Mouse (Mus musculus) CH12.LX (cell line): ENCODE measurements around the gene Ina.

ENCODE experiments used
- CTCF ChIP-seq, 2 experiments: IDR thresholded peaks in 1 of 2; conservative IDR thresholded peaks in 1 of 2; 2 replicates each; pipeline ENCODE4 v1.5.1; 2011 to 2012; ENCODE audit warnings: low read depth in 2 of 2, low read length in 2 of 2, improper control_type of control experiment in 1 of 2, inconsistent platforms in 1 of 2, mild to moderate bottlenecking in 1 of 2, moderate library complexity in 1 of 2
- EP300 ChIP-seq: IDR thresholded peaks from 2 replicates; pipeline ENCODE4 v1.6.1; 2011; ENCODE audit warnings: low read length, improper control_type of control experiment
- ETS1 ChIP-seq: conservative IDR thresholded peaks from 2 replicates; pipeline ENCODE4 v1.6.1; 2012; ENCODE audit warnings: low read depth, mild to moderate bottlenecking, inconsistent platforms, low read length, improper control_type of control experiment, moderate library complexity
- ZNF384 ChIP-seq: IDR thresholded peaks from 2 replicates; pipeline ENCODE4 v1.6.1; 2012; ENCODE audit warnings: low read depth, low read length, improper control_type of control experiment, inconsistent platforms

GRCm38 (mm10) chr19:46983352-46983965, 31.0 kb upstream of the Ina start:
- TF ChIP-seq ETS1, result no peak
- no peak for TF ChIP-seq ZNF384
- no peak for TF ChIP-seq CTCF (conservative IDR thresholded peaks at IDR 0.05 in 1 of 2, IDR thresholded peaks at IDR 0.05 in 1 of 2; ENCODE audit: low read depth in 2 of 2, low read length in 2 of 2)
- no peak for TF ChIP-seq EP300
